Mouse (Mus musculus) left cerebral cortex, postnatal 25 days (tissue): Measurements from ENCODE around the gene Hsd17b13. TPM values are rescaled to one million over a fixed set of nuclear protein-coding genes. Genes with fewer than 3 reads are reported as not detected.
"Not testable (repeated sequence)": the region's sequence is repeated elsewhere in the genome, so short reads cannot be mapped to it uniquely, and the experiment has no call there.

ENCODE experiments used
- DNase-seq, 2 experiments: peaks; one replicate each; pipeline ENCODE4 v3.0.0; 2022; ENCODE audit warnings: low spot score in 2 of 2, mixed read lengths in 1 of 2
- intact Hi-C: fragments of 180-260 bp; cut with DNase I; formaldehyde crosslinking; loops from one replicate; pipeline ENCODE4 v1.15.1; 2025
- total RNA-seq, 2 experiments: library from RNA; stranded (reverse); gene quantifications; 2 replicates each; pipeline ENCODE4 v1.2.3; 2021

The Hsd17b13 gene
- total RNA-seq, 2 experiments from 2014 or later: 0.37 to 0.50 TPM

- no peak for DNase-seq
- intact Hi-C loops: no loop called here
These were observed 16.4 kb upstream of the Hsd17b13 start for GRCm38 (mm10) chr5:103993601-103994000.

- intact Hi-C loops: no loop called here
- no peak for DNase-seq
These were observed 15.6 kb upstream of the Hsd17b13 start for GRCm38 (mm10) chr5:103992831-103993230.

GRCm38 (mm10) chr5:103980705-103981560 lies 3.7 kb upstream of the Hsd17b13 start:
- intact Hi-C loops: no loop called here
- DNase-seq: no peak

GRCm38 (mm10) chr5:103977907-103978570 lies 829 bp upstream of the Hsd17b13 start:
- intact Hi-C loops: no loop called here

GRCm38 (mm10) chr5:103975736-103976135 lies 1.5 kb downstream of the Hsd17b13 start:
- no peak for DNase-seq
- intact Hi-C loops: no loop called here

More at GRCm38 (mm10) chr5:103977907-103978570, 829 bp upstream of the Hsd17b13 start:
- no peak for DNase-seq

GRCm38 (mm10) chr5:103972801-103973200 lies 4.4 kb downstream of the Hsd17b13 start:
- DNase-seq: peak in 1 of 2 experiments; percentile 33
- intact Hi-C loops: no loop called here

- intact Hi-C loops: no loop called here
- no peak for DNase-seq
These were observed 4.8 kb downstream of the Hsd17b13 start for GRCm38 (mm10) chr5:103972379-103972778.

GRCm38 (mm10) chr5:103971051-103971450 lies 6.2 kb downstream of the Hsd17b13 start:
- DNase-seq: no peak
- intact Hi-C loops: no loop called here

GRCm38 (mm10) chr5:103962935-103963429 lies 14.2 kb downstream of the Hsd17b13 start:
- intact Hi-C loops: no loop called here

GRCm38 (mm10) chr5:103954638-103955037 lies 22.6 kb downstream of the Hsd17b13 start:
- intact Hi-C loops: no loop called here
- DNase-seq: peak; percentile 35 to 70

More at GRCm38 (mm10) chr5:103962935-103963429, 14.2 kb downstream of the Hsd17b13 start:
- DNase-seq: no peak

- peak in 1 of 2 experiments; percentile 61 for DNase-seq
- intact Hi-C loops: no loop called here
These were observed 23.8 kb downstream of the Hsd17b13 start for GRCm38 (mm10) chr5:103953135-103954083.

- DNase-seq, intact Hi-C loops: not testable (repeated sequence)
These were observed 27.1 kb downstream of the Hsd17b13 start for GRCm38 (mm10) chr5:103950138-103950537.

GRCm38 (mm10) chr5:103943183-103943582 lies 34.0 kb downstream of the Hsd17b13 start:
- DNase-seq: no peak
- intact Hi-C loops: no loop called here

GRCm38 (mm10) chr5:103939856-103940255 lies 37.4 kb downstream of the Hsd17b13 start:
- DNase-seq: no peak
- intact Hi-C loops: no loop called here

GRCm38 (mm10) chr5:103939350-103939652 lies 37.9 kb downstream of the Hsd17b13 start:
- intact Hi-C loops: no loop called here
- DNase-seq: no peak

GRCm38 (mm10) chr5:103938547-103939349 lies 38.5 kb downstream of the Hsd17b13 start:
- intact Hi-C loops: no loop called here

GRCm38 (mm10) chr5:103936906-103937589 lies 40.2 kb downstream of the Hsd17b13 start:
- DNase-seq: no peak
- intact Hi-C loops: no loop called here

More at GRCm38 (mm10) chr5:103938547-103939349, 38.5 kb downstream of the Hsd17b13 start:
- peak in 1 of 2 experiments; percentile 14 for DNase-seq

GRCm38 (mm10) chr5:103931924-103932323 lies 45.3 kb downstream of the Hsd17b13 start:
- DNase-seq, intact Hi-C loops: not testable (repeated sequence)
